Mouse (Mus musculus) E14TG2a.4 (cell line): ENCODE measurements around the gene Rapgef5.

ENCODE experiments used
- H3K27me3 ChIP-seq: 2 replicates; pipeline ENCODE4 v1.6.1; 2014; ENCODE audit warnings: low read length, control low read depth; ENCODE audit not compliant: insufficient read depth
- H3K36me3 ChIP-seq: 2 replicates; pipeline ENCODE4 v1.6.1; 2014; ENCODE audit warnings: low read length, control low read depth; ENCODE audit not compliant: insufficient read depth
- H3K4me1 ChIP-seq: replicated peaks from 2 replicates; pipeline ENCODE4 v1.6.1; 2014; ENCODE audit warnings: low read depth, low read length, control low read depth
- H3K4me3 ChIP-seq: replicated peaks from 2 replicates; pipeline ENCODE4 v1.5.1; 2014; ENCODE audit warnings: mild to moderate bottlenecking, low read length
- H3K9me3 ChIP-seq: 2 replicates; pipeline ENCODE4 v1.6.1; 2014; ENCODE audit warnings: low read length, control low read depth
- CTCF ChIP-seq: conservative IDR thresholded peaks from 2 replicates; pipeline ENCODE4 v1.5.1; 2014; ENCODE audit warnings: low read length
- NANOG ChIP-seq: IDR thresholded peaks from 2 replicates; pipeline ENCODE4 v1.6.1; 2014; ENCODE audit warnings: borderline replicate concordance, low read length, mixed read lengths
- POU5F1 ChIP-seq: IDR thresholded peaks from 2 replicates; pipeline ENCODE4 v1.6.1; 2014; ENCODE audit warnings: low read length, borderline replicate concordance

The Rapgef5 gene

GRCm38 (mm10) chr12:117605966-117606365 lies 89.7 kb downstream of the Rapgef5 start:
- Histone ChIP-seq H3K36me3 (no peaks in the 10 kb centered on the region), H3K9me3 (0 out of 2 replicates have a peak, but pooled peaks cover 2% of the 10 kb centered on the region), H3K4me1 (peaks cover 1% of the 10 kb centered on the region), H3K4me3 (no peak overlapping the region), H3K27me3 (no peaks in the 10 kb centered on the region)
- no peak for TF ChIP-seq CTCF
- TF ChIP-seq NANOG, result no peak
- TF ChIP-seq POU5F1, result no peak

GRCm38 (mm10) chr12:117612715-117613114 lies 96.4 kb downstream of the Rapgef5 start:
- Histone ChIP-seq H3K36me3 (no peaks in the 10 kb centered on the region), H3K4me1 (peaks cover 19% of the 10 kb centered on the region), H3K9me3 (no peaks in the 10 kb centered on the region), H3K27me3 (no peaks in the 10 kb centered on the region), H3K4me3 (no peak overlapping the region)
- TF ChIP-seq CTCF, result no peak
- no peak for TF ChIP-seq NANOG
- TF ChIP-seq POU5F1, result no peak

GRCm38 (mm10) chr12:117619523-117620023 lies 103.3 kb downstream of the Rapgef5 start:
- no peak overlapping the region for H3K4me3 ChIP-seq
- no peak for TF ChIP-seq CTCF
- TF ChIP-seq POU5F1, result no peak
- TF ChIP-seq NANOG, result no peak

GRCm38 (mm10) chr12:117622972-117623371 lies 106.7 kb downstream of the Rapgef5 start:
- Histone ChIP-seq H3K9me3 (no peaks in the 10 kb centered on the region), H3K4me3 (no peak overlapping the region), H3K4me1 (no peaks in the 10 kb centered on the region), H3K36me3 (no peaks in the 10 kb centered on the region), H3K27me3 (no peaks in the 10 kb centered on the region)
- TF ChIP-seq CTCF (no peak), NANOG (no peak), POU5F1 (no peak)

More at GRCm38 (mm10) chr12:117619523-117620023, 103.3 kb downstream of the Rapgef5 start:
- no peaks in the 10 kb centered on the region for H3K4me1 ChIP-seq
- H3K27me3 ChIP-seq, result no peaks in the 10 kb centered on the region
- H3K36me3 ChIP-seq, result no peaks in the 10 kb centered on the region
- no peaks in the 10 kb centered on the region for H3K9me3 ChIP-seq

GRCm38 (mm10) chr12:117627311-117627710 lies 111.0 kb downstream of the Rapgef5 start:
- no peak for TF ChIP-seq POU5F1
- TF ChIP-seq NANOG, result no peak
- TF ChIP-seq CTCF, result no peak
- Histone ChIP-seq H3K36me3 (no peaks in the 10 kb centered on the region), H3K9me3 (no peaks in the 10 kb centered on the region), H3K4me1 (no peaks in the 10 kb centered on the region), H3K27me3 (no peaks in the 10 kb centered on the region), H3K4me3 (no peak overlapping the region)

GRCm38 (mm10) chr12:117628321-117629093 lies 112.2 kb downstream of the Rapgef5 start:
- TF ChIP-seq CTCF (no peak), NANOG (no peak), POU5F1 (no peak)
- Histone ChIP-seq H3K4me1 (no peaks in the 10 kb centered on the region), H3K36me3 (no peaks in the 10 kb centered on the region), H3K27me3 (no peaks in the 10 kb centered on the region), H3K4me3 (no peak overlapping the region), H3K9me3 (no peaks in the 10 kb centered on the region)

GRCm38 (mm10) chr12:117632133-117632532 lies 115.9 kb downstream of the Rapgef5 start:
- H3K4me3 ChIP-seq, result no peak overlapping the region
- H3K27me3 ChIP-seq, result no peaks in the 10 kb centered on the region
- H3K36me3 ChIP-seq, result no peaks in the 10 kb centered on the region
- H3K9me3 ChIP-seq, result no peaks in the 10 kb centered on the region
- TF ChIP-seq NANOG (no peak), POU5F1 (no peak), CTCF (no peak)
- no peaks in the 10 kb centered on the region for H3K4me1 ChIP-seq

GRCm38 (mm10) chr12:117636139-117636772 lies 120.0 kb downstream of the Rapgef5 start:
- Histone ChIP-seq H3K9me3 (no peaks in the 10 kb centered on the region), H3K4me1 (no peaks in the 10 kb centered on the region), H3K36me3 (no peaks in the 10 kb centered on the region), H3K4me3 (no peak overlapping the region), H3K27me3 (no peaks in the 10 kb centered on the region)
- TF ChIP-seq NANOG, result no peak
- TF ChIP-seq POU5F1, result no peak
- no peak for TF ChIP-seq CTCF

GRCm38 (mm10) chr12:117636969-117637368 lies 120.7 kb downstream of the Rapgef5 start:
- H3K9me3 ChIP-seq, result no peaks in the 10 kb centered on the region
- H3K36me3 ChIP-seq, result no peaks in the 10 kb centered on the region
- no peaks in the 10 kb centered on the region for H3K27me3 ChIP-seq
- H3K4me3 ChIP-seq, result no peak overlapping the region
- H3K4me1 ChIP-seq, result no peaks in the 10 kb centered on the region
- TF ChIP-seq POU5F1 (no peak), CTCF (no peak), NANOG (no peak)
